Mouse (Mus musculus): ENCODE measurements around the gene Mrgprf. TPM values are rescaled to one million over a fixed set of nuclear protein-coding genes. Genes with fewer than 3 reads are reported as not detected.

The Mrgprf gene
- polyA plus RNA-seq, 1 experiment from 2014 or later: 0.55 TPM

GRCm38 (mm10) chr7:145335616-145336332 is 35.1 kb downstream of the Mrgprf start:
- 70% methylated on average over 3 of the region's 3 CpGs for WGBS
- Histone ChIP-seq H3K4me1 (ENCODE audit: insufficient read depth) (0 out of 2 replicates have a peak, but pooled peaks cover 5% of the 10 kb centered on the region), H3K9ac (no peak overlapping the region), H3K27me3 (ENCODE audit: insufficient read depth, low read length) (no peaks in the 10 kb centered on the region), H3K4me3 (ENCODE audit: low read depth, low read length) (no peak overlapping the region), H3K4me2 (no peak overlapping the region), H3K9me3 (ENCODE audit: low read depth, low read length) (no peaks in the 10 kb centered on the region), H3K27ac (ENCODE audit: low read depth) (no peak overlapping the region), H3K36me3 (ENCODE audit: insufficient read depth) (no peaks in the 10 kb centered on the region)
- TF ChIP-seq CTCF (IDR thresholded peaks at IDR 0.05; ENCODE audit: low read depth): no peak
- DNase-seq: no peak
- ATAC-seq (ENCODE audit: insufficient read depth): no peak

GRCm38 (mm10) chr7:145337889-145338288 is 37.3 kb downstream of the Mrgprf start:
- 63% methylated on average over 2 of the region's 2 CpGs for WGBS
- Histone ChIP-seq H3K4me1 (ENCODE audit: insufficient read depth) (0 out of 2 replicates have a peak, but pooled peaks cover 5% of the 10 kb centered on the region), H3K9me3 (ENCODE audit: low read depth, low read length) (no peaks in the 10 kb centered on the region), H3K27me3 (ENCODE audit: insufficient read depth, low read length) (no peaks in the 10 kb centered on the region), H3K36me3 (ENCODE audit: insufficient read depth) (no peaks in the 10 kb centered on the region), H3K4me2 (no peak overlapping the region), H3K9ac (no peak overlapping the region), H3K4me3 (ENCODE audit: low read depth, low read length) (no peak overlapping the region), H3K27ac (ENCODE audit: low read depth) (no peak overlapping the region)
- DNase-seq (no peak), ATAC-seq (ENCODE audit: insufficient read depth) (no peak)
- no peak for TF ChIP-seq CTCF (IDR thresholded peaks at IDR 0.05; ENCODE audit: low read depth)

DNA sequence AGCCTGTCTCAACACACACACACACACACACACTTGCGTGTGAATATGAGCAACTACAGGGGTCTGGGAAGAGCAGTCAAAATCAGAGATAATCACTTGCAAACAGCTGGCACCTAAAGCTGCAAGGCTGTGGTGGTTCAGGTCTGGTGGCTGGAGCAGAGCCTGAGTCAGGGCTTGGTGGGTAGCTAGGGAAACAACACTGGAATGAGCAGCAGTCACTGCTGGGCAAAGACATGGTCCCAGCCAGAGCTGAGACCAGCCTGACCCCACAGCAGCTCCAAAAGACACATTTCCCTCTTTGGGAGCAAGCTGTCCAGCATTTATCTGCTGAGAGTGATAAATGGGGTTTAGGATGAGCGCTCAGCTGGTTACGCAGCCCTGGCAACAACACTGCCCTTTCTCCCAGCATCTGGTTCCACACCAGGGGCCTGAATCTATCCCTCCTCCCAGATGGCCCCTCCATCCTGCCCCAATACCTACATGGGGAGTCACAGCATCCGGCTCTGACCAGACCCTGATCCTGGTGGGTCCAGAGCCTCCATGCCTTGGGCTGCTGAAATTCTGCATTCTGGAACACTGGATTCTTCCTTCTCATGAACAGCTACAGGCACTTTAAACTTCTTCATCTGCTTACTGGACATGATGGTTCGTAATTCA is 39.7 kb downstream of the Mrgprf start:
- no peaks in the 10 kb centered on the region for H3K27me3 ChIP-seq (ENCODE audit: insufficient read depth, low read length)
- WGBS: 78% methylated on average over 5 of the region's 5 CpGs
- no peak overlapping the region for H3K27ac ChIP-seq (ENCODE audit: low read depth)
- no peak for TF ChIP-seq CTCF (IDR thresholded peaks at IDR 0.05; ENCODE audit: low read depth)
- DNase-seq (peak; percentile 52), ATAC-seq (ENCODE audit: insufficient read depth) (no peak; the same call in 1 of the 2 replicates)
- H3K4me3 ChIP-seq (ENCODE audit: low read depth, low read length): no peak overlapping the region
- H3K4me2 ChIP-seq: no peak overlapping the region
- no peaks in the 10 kb centered on the region for H3K4me1 ChIP-seq (ENCODE audit: insufficient read depth)
- no peak overlapping the region for H3K9ac ChIP-seq
- no peaks in the 10 kb centered on the region for H3K36me3 ChIP-seq (ENCODE audit: insufficient read depth)
- H3K9me3 ChIP-seq (ENCODE audit: low read depth, low read length): no peaks in the 10 kb centered on the region

Other genes with a start within 250 kb of the Mrgprf start
- gene 1810010D01Rik, start 92.7 kb upstream of the Mrgprf start, polyA plus RNA-seq (2014; fragmentation: Nextera tagmentation; extraction: Ambion mirVana): 0.58 and 0.93 TPM in 2 replicates
- gene Tpcn2, start 16.8 kb upstream of the Mrgprf start, polyA plus RNA-seq (2014; fragmentation: Nextera tagmentation; extraction: Ambion mirVana): 3.1 and 3.6 TPM in 2 replicates
- gene Mrgprd, start 14.0 kb downstream of the Mrgprf start, polyA plus RNA-seq (2014; fragmentation: Nextera tagmentation; extraction: Ambion mirVana): 0.05 TPM in 1 of 2 replicates, not detected in the other

Data from lung, embryonic 14.5 days (tissue).